Mouse (Mus musculus) E14TG2a.4 (cell line): Measurements from ENCODE around the gene L3mbtl4.
"Not testable (repeated sequence)": the region's sequence is repeated elsewhere in the genome, so short reads cannot be mapped to it uniquely, and the experiment has no call there.

Source experiments
- H3K27me3 ChIP-seq: 2 replicates; pipeline ENCODE4 v1.6.1; 2014; ENCODE audit warnings: low read length, control low read depth; ENCODE audit not compliant: insufficient read depth
- H3K36me3 ChIP-seq: 2 replicates; pipeline ENCODE4 v1.6.1; 2014; ENCODE audit warnings: low read length, control low read depth; ENCODE audit not compliant: insufficient read depth
- H3K4me1 ChIP-seq: replicated peaks from 2 replicates; pipeline ENCODE4 v1.6.1; 2014; ENCODE audit warnings: low read depth, low read length, control low read depth
- H3K4me3 ChIP-seq: replicated peaks from 2 replicates; pipeline ENCODE4 v1.5.1; 2014; ENCODE audit warnings: mild to moderate bottlenecking, low read length
- H3K9me3 ChIP-seq: 2 replicates; pipeline ENCODE4 v1.6.1; 2014; ENCODE audit warnings: low read length, control low read depth
- CTCF ChIP-seq: conservative IDR thresholded peaks from 2 replicates; pipeline ENCODE4 v1.5.1; 2014; ENCODE audit warnings: low read length
- NANOG ChIP-seq: IDR thresholded peaks from 2 replicates; pipeline ENCODE4 v1.6.1; 2014; ENCODE audit warnings: borderline replicate concordance, low read length, mixed read lengths
- POU5F1 ChIP-seq: IDR thresholded peaks from 2 replicates; pipeline ENCODE4 v1.6.1; 2014; ENCODE audit warnings: low read length, borderline replicate concordance

The L3mbtl4 gene

GRCm38 (mm10) chr17:68433576-68433975 lies 160.0 kb downstream of the L3mbtl4 start:
- Histone ChIP-seq H3K4me1 (no peaks in the 10 kb centered on the region), H3K36me3 (no peaks in the 10 kb centered on the region), H3K27me3 (no peaks in the 10 kb centered on the region), H3K9me3 (no peaks in the 10 kb centered on the region), H3K4me3 (no peak overlapping the region)
- TF ChIP-seq NANOG, result no peak
- TF ChIP-seq POU5F1, result no peak
- TF ChIP-seq CTCF, result no peak

GRCm38 (mm10) chr17:68450921-68451320 lies 177.3 kb downstream of the L3mbtl4 start:
- no peak overlapping the region for H3K4me3 ChIP-seq
- H3K36me3 ChIP-seq, result no peaks in the 10 kb centered on the region
- TF ChIP-seq NANOG (no peak), POU5F1 (no peak), CTCF (no peak)
- no peaks in the 10 kb centered on the region for H3K4me1 ChIP-seq
- no peaks in the 10 kb centered on the region for H3K27me3 ChIP-seq
- H3K9me3 ChIP-seq, result no peaks in the 10 kb centered on the region

- TF ChIP-seq POU5F1, result no peak
- TF ChIP-seq CTCF, result no peak
- no peak for TF ChIP-seq NANOG
- Histone ChIP-seq H3K9me3 (no peaks in the 10 kb centered on the region), H3K4me3 (no peak overlapping the region), H3K36me3 (no peaks in the 10 kb centered on the region), H3K4me1 (no peaks in the 10 kb centered on the region), H3K27me3 (no peaks in the 10 kb centered on the region)
Measured at GRCm38 (mm10) chr17:68461471-68461870, 187.9 kb downstream of the L3mbtl4 start.

GRCm38 (mm10) chr17:68467311-68467710 lies 193.7 kb downstream of the L3mbtl4 start:
- Histone ChIP-seq H3K4me1 (no peaks in the 10 kb centered on the region), H3K36me3 (no peaks in the 10 kb centered on the region), H3K9me3 (no peaks in the 10 kb centered on the region), H3K4me3 (no peak overlapping the region), H3K27me3 (no peaks in the 10 kb centered on the region)
- TF ChIP-seq NANOG (no peak), CTCF (no peak), POU5F1 (no peak)

- H3K9me3 ChIP-seq, result no peaks in the 10 kb centered on the region
- H3K4me3 ChIP-seq, result no peak overlapping the region
- H3K36me3 ChIP-seq, result no peaks in the 10 kb centered on the region
- no peaks in the 10 kb centered on the region for H3K4me1 ChIP-seq
- H3K27me3 ChIP-seq, result no peaks in the 10 kb centered on the region
- no peak for TF ChIP-seq NANOG
- TF ChIP-seq POU5F1, result no peak
- TF ChIP-seq CTCF, result no peak
Measured at GRCm38 (mm10) chr17:68490065-68490691, 216.6 kb downstream of the L3mbtl4 start.

GRCm38 (mm10) chr17:68492231-68492630 lies 218.6 kb downstream of the L3mbtl4 start:
- no peak overlapping the region for H3K4me3 ChIP-seq
- H3K9me3 ChIP-seq, result no peaks in the 10 kb centered on the region
- H3K4me1 ChIP-seq, result no peaks in the 10 kb centered on the region
- no peaks in the 10 kb centered on the region for H3K27me3 ChIP-seq
- no peak for TF ChIP-seq POU5F1
- TF ChIP-seq NANOG, result no peak
- no peak for TF ChIP-seq CTCF
- no peaks in the 10 kb centered on the region for H3K36me3 ChIP-seq

- H3K9me3 ChIP-seq, H3K4me1 ChIP-seq, H3K27me3 ChIP-seq, H3K4me3 ChIP-seq, H3K36me3 ChIP-seq: not testable (repeated sequence)
Measured at GRCm38 (mm10) chr17:68502998-68503397, 229.4 kb downstream of the L3mbtl4 start.

- no peak for TF ChIP-seq NANOG
- no peak for TF ChIP-seq CTCF
- no peak for TF ChIP-seq POU5F1
- Histone ChIP-seq H3K4me3 (no peak overlapping the region), H3K27me3 (no peaks in the 10 kb centered on the region), H3K4me1 (no peaks in the 10 kb centered on the region), H3K36me3 (no peaks in the 10 kb centered on the region), H3K9me3 (no peaks in the 10 kb centered on the region)
Measured at GRCm38 (mm10) chr17:68559698-68560097, 286.1 kb downstream of the L3mbtl4 start.

GRCm38 (mm10) chr17:68560264-68560663 lies 286.7 kb downstream of the L3mbtl4 start:
- no peak for TF ChIP-seq CTCF
- no peak for TF ChIP-seq NANOG
- no peak for TF ChIP-seq POU5F1

More at GRCm38 (mm10) chr17:68560264-68560663, 286.7 kb downstream of the L3mbtl4 start:
- no peak overlapping the region for H3K4me3 ChIP-seq
- H3K36me3 ChIP-seq, result no peaks in the 10 kb centered on the region
- H3K9me3 ChIP-seq, result no peaks in the 10 kb centered on the region
- no peaks in the 10 kb centered on the region for H3K4me1 ChIP-seq
- no peaks in the 10 kb centered on the region for H3K27me3 ChIP-seq
